Mouse (Mus musculus) hindbrain, embryonic 13.5 days (tissue): ENCODE measurements around the gene Uba7. TPM values are rescaled to one million over a fixed set of nuclear protein-coding genes. Genes with fewer than 3 reads are reported as not detected.
"Not testable (repeated sequence)": the region's sequence is repeated elsewhere in the genome, so short reads cannot be mapped to it uniquely, and the experiment has no call there.

Experiments
- ATAC-seq: fragments of 200-750 bp; cut with Nextera tagmentation; 2 replicates; pipeline ENCODE4 v1.8.0; 2017; ENCODE audit warnings: moderate TSS enrichment; ENCODE audit not compliant: low FRiP score
- H3K27ac ChIP-seq: fragments of 300-500 bp; sonication (generic); 2 replicates; pipeline ENCODE4 v1.5.1; 2015; ENCODE audit warnings: inconsistent platforms, mild to moderate bottlenecking, moderate library complexity
- H3K27me3 ChIP-seq: fragments of 300-500 bp; sonication (generic); 2 replicates; pipeline ENCODE4 v1.6.1; 2015; ENCODE audit warnings: mild to moderate bottlenecking, inconsistent platforms
- H3K36me3 ChIP-seq: fragments of 300-500 bp; sonication (generic); 2 replicates; pipeline ENCODE4 v1.6.1; 2015; ENCODE audit warnings: mild to moderate bottlenecking, inconsistent platforms
- H3K4me1 ChIP-seq: fragments of 300-500 bp; sonication (generic); replicated peaks from 2 replicates; pipeline ENCODE4 v1.6.1; 2015; ENCODE audit warnings: inconsistent platforms
- H3K4me2 ChIP-seq: fragments of 300-500 bp; sonication (generic); 2 replicates; pipeline ENCODE4 v1.6.1; 2015; ENCODE audit warnings: inconsistent platforms, mild to moderate bottlenecking, moderate library complexity
- H3K4me3 ChIP-seq: fragments of 300-500 bp; sonication (generic); 2 replicates; pipeline ENCODE4 v1.5.1; 2015; ENCODE audit warnings: mild to moderate bottlenecking, inconsistent platforms
- H3K9ac ChIP-seq: fragments of 300-500 bp; sonication (generic); 2 replicates; pipeline ENCODE4 v1.6.1; 2015; ENCODE audit warnings: mild to moderate bottlenecking, inconsistent platforms
- H3K9me3 ChIP-seq: fragments of 300-500 bp; sonication (generic); 2 replicates; pipeline ENCODE4 v1.6.1; 2016; ENCODE audit warnings: inconsistent platforms
- WGBS: fragments of 180-500 bp; shearing (Covaris S2); methylation state at CpG from one replicate; pipeline ENCODE4 v1.1.7; 2015; 5-methylcytosine and 5-hydroxymethylcytosine counted together
- polyA plus RNA-seq: library from polyadenylated mRNA; unstranded; fragments of >200 nt; fragmentation: Nextera tagmentation; extraction: Ambion mirVana; gene quantifications from 2 replicates; pipeline ENCODE4 v1.2.1, GENCODE M21; 2015

The Uba7 gene
- polyA plus RNA-seq, 1 experiment from 2014 or later = 4.8 TPM

DNA sequence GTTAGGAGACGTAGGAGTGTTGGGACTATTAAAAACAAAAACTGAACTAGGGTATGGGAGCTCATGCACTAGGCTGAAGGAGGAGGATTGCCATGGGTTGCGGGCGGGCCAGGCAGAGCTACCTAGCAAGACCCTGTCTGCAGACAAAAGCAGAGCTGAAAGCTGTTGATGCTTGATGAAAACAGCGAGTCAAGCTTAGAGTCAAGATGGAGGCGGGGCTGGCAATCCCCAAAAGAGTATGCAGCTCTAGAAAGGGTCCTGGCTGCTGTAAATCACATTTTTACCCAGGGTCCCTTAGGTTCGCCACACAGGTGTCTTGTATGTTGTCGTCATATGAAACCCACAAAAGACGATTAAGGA, 28.2 kb downstream of the Uba7 start:
- Histone ChIP-seq H3K4me1 (peaks cover 34% of the 10 kb centered on the region), H3K4me3 (peak overlapping the region; percentile 97)
- WGBS = 13% methylated on average over 8 of the region's 8 CpGs

DNA sequence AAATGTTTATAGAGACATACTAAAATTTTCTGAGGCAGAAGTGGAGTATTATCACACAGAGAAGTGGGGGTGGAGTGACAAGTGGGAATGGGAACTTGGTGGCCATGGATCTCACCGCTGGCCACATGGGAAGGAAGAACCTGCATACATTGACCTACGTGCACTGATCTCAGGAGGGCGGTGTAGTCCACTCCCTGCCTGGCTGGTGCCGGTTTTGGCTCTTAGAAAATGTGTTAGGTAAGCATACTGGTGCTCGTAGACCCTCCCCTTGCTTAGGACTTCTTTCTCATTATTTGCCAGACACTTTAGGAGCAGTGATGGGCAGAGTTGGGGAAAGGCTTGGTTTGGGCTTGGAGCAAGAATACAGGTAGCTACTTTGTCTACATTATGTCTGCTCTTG, 32.7 kb downstream of the Uba7 start:
- H3K27me3 ChIP-seq = no peaks in the 10 kb centered on the region
- H3K4me3 ChIP-seq = no peak overlapping the region
- peaks cover 7% of the 10 kb centered on the region for H3K36me3 ChIP-seq
- H3K4me2 ChIP-seq = no peak overlapping the region
- peaks cover 29% of the 10 kb centered on the region for H3K4me1 ChIP-seq
- H3K9ac ChIP-seq = no peak overlapping the region
- no peak overlapping the region for H3K27ac ChIP-seq
- ATAC-seq = no peak
- no peaks in the 10 kb centered on the region for H3K9me3 ChIP-seq
- WGBS = 87% methylated on average over 5 of the region's 5 CpGs

More for the DNA sequence above, 28.2 kb downstream of the Uba7 start:
- peak overlapping the region; percentile 98 for H3K9ac ChIP-seq
- H3K4me2 ChIP-seq = peak overlapping the region; percentile 81
- no peaks in the 10 kb centered on the region for H3K9me3 ChIP-seq
- no peaks in the 10 kb centered on the region for H3K36me3 ChIP-seq
- ATAC-seq = no peak
- H3K27me3 ChIP-seq = 0 out of 2 replicates have a peak, but pooled peaks cover 7% of the 10 kb centered on the region
- H3K27ac ChIP-seq = peak overlapping the region; percentile 97

DNA sequence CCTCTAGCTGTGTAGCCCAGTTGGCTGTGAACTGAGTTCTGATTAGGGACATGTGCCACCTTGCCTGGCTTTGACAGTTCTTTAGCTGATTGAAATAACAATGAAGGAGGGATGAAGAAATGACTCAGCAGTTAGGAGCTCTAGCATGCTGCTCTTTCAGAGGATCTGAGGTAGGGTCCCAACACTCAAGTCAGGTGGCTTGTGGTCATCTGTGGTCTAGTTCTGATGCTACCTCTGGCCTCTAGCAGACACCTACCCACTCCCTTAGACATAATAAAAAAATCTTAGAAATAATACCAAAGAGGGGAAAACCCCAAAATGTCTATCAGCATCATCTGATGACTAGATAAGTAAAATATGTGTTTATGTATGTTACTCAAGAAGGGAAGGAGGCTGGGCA, 35.1 kb downstream of the Uba7 start:
- ATAC-seq = no peak
- Histone ChIP-seq H3K27me3 (no peaks in the 10 kb centered on the region), H3K27ac (no peak overlapping the region)

DNA sequence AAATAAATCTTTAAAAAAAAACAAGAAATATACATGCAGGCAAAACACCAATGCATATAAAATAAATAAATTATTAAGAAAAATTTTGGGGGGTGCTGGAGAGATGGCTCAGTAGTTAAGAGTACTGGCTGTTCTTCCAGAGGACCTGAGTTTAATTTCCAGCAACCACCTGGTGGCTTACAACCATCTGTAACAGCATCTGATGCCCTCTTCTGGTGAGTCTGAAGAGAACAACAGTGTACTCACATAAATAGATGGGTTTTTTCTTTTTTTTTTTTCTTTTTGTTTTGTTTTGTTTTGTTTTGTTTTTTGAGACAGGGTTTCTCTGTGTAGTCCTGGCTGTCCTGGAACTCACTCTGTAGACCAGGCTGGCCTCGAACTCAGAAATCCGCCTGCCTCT, 38.3 kb downstream of the Uba7 start:
- not testable (repeated sequence) for ATAC-seq, H3K36me3 ChIP-seq, H3K4me3 ChIP-seq, H3K27ac ChIP-seq, H3K9ac ChIP-seq, H3K27me3 ChIP-seq, H3K4me2 ChIP-seq, H3K4me1 ChIP-seq, H3K9me3 ChIP-seq
- WGBS = 100% methylated on average over 2 of the region's 2 CpGs

More for the DNA sequence above, 35.1 kb downstream of the Uba7 start:
- H3K4me1 ChIP-seq = peaks cover 9% of the 10 kb centered on the region
- H3K4me2 ChIP-seq = no peak overlapping the region
- H3K4me3 ChIP-seq = no peak overlapping the region
- H3K9ac ChIP-seq = no peak overlapping the region
- no peaks in the 10 kb centered on the region for H3K9me3 ChIP-seq
- H3K36me3 ChIP-seq = peaks cover 8% of the 10 kb centered on the region

DNA sequence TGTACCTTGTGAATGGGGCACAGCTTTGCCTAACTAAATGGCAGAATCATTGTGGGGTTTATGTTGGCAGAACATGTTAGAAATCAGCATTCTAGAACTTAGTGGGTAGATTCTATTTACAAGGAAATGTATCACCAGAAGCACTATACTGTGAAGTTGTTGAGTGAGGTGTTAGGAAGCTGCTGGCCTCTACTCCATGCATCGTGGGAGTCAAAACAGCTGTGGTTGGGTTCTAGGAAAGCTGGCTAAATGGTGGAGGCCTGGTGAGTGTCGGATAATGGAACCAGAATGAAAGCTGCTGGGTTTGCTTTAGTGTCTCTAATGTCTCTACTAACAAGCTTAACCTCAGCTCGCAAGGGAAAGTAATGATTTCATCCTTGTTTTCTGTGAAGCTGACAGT, 41.8 kb downstream of the Uba7 start:
- Histone ChIP-seq H3K4me2 (no peak overlapping the region), H3K27ac (no peak overlapping the region), H3K4me3 (no peak overlapping the region), H3K4me1 (peaks cover 10% of the 10 kb centered on the region), H3K9me3 (no peaks in the 10 kb centered on the region), H3K27me3 (no peaks in the 10 kb centered on the region), H3K9ac (no peak overlapping the region), H3K36me3 (peaks cover 8% of the 10 kb centered on the region)
- 82% methylated on average over 3 of the region's 3 CpGs for WGBS
- no peak for ATAC-seq

DNA sequence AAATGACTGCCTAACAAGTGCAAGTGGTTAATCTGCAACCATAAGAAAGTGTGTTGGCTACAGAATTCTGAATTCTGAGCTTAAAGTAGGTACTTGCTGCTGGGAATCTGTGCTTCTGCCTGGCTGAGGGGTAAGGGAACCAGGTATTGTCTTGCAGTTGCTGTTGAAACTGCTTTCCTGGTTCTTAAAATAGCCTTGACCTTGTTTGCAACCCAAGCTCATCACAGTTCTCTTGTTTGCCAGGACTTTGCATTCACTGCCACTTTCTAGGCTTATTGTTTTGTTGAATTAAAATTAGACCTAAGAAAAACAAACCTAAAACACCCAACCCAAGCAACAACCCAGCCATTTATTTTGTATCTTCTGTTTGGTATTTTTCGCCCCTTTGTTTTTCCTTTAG, 45.4 kb downstream of the Uba7 start:
- H3K4me1 ChIP-seq = peaks cover 10% of the 10 kb centered on the region
- H3K4me3 ChIP-seq = no peak overlapping the region
- 98% methylated on average over 1 of the region's 1 CpGs for WGBS
- no peak overlapping the region for H3K4me2 ChIP-seq
- ATAC-seq = no peak
- no peaks in the 10 kb centered on the region for H3K27me3 ChIP-seq
- no peaks in the 10 kb centered on the region for H3K9me3 ChIP-seq
- H3K36me3 ChIP-seq = peaks cover 21% of the 10 kb centered on the region
- H3K27ac ChIP-seq = no peak overlapping the region
- H3K9ac ChIP-seq = no peak overlapping the region

DNA sequence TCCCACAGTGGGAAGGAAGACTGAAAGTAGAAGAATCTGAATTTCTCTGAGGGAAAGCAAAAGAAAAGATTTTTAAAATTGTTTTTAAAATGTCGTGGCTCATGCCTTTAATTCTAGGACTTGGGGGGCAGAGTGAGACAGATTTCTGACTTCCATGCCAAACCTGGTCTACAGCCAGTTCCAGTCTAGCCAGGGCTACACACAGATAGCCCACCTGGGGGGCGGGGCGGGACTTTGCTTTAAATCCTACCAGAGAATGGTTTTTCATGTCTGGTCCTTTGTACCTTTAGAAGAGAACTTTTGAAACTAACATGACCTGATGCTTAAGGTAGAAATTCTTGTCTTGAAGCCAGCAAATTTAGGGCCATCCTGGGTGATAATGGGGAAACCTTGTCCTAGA, 47.9 kb downstream of the Uba7 start:
- Histone ChIP-seq H3K9me3 (no peaks in the 10 kb centered on the region), H3K4me1 (peaks cover 10% of the 10 kb centered on the region), H3K36me3 (peaks cover 40% of the 10 kb centered on the region), H3K4me3 (no peak overlapping the region), H3K27ac (no peak overlapping the region), H3K4me2 (no peak overlapping the region), H3K9ac (no peak overlapping the region), H3K27me3 (no peaks in the 10 kb centered on the region)
- ATAC-seq = no peak
- 88% methylated on average over 3 of the region's 3 CpGs for WGBS

DNA sequence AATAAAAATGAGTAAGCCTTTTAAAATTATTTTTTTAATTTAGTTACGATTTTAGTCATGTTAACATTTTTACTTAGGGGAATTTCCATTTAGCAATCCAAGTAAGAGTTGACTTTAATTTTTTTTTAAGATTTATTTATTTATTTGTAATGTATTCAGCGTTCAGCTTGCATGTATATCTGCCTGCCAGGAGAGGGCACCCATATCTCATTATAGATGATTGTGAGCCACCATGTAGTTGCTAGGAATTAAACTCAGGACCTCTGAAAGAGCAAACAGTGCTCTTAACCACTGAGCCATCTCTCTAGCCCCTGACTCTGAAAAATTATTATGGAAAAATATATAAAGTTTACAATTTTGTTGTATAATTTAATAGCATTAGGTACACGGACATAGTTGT, 51.3 kb downstream of the Uba7 start:
- WGBS = 91% methylated on average over 3 of the region's 3 CpGs
- Histone ChIP-seq H3K4me3 (no peak overlapping the region), H3K9me3 (no peaks in the 10 kb centered on the region), H3K27ac (no peak overlapping the region), H3K27me3 (no peaks in the 10 kb centered on the region), H3K36me3 (peaks cover 49% of the 10 kb centered on the region), H3K4me1 (no peaks in the 10 kb centered on the region), H3K9ac (no peak overlapping the region), H3K4me2 (no peak overlapping the region)
- ATAC-seq = no peak

DNA sequence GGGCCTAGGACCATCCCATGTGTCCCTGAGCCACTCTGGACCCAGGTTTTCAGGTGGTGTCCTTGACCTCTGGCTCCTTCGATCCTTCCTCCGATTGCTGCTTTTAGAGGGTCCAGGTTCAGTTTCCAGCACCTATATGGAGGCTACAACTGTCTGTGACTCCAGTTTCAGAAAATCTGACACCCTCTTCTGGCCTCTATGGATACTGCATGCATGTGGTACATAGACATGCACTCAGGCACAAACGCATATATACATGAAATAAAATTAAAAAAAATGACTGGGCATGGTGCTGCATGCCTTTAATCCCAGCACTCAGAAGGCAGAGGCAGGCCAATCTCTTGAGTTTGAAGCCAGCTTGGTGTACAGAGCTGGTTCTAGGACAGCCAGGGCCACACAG, 52.6 kb downstream of the Uba7 start:
- no peaks in the 10 kb centered on the region for H3K4me1 ChIP-seq
- ATAC-seq = no peak
- 97% methylated on average over 3 of the region's 3 CpGs for WGBS
- H3K27ac ChIP-seq = no peak overlapping the region
- H3K27me3 ChIP-seq = no peaks in the 10 kb centered on the region
- H3K9ac ChIP-seq = no peak overlapping the region
- no peaks in the 10 kb centered on the region for H3K9me3 ChIP-seq
- H3K36me3 ChIP-seq = peaks cover 58% of the 10 kb centered on the region
- H3K4me3 ChIP-seq = no peak overlapping the region
- no peak overlapping the region for H3K4me2 ChIP-seq

DNA sequence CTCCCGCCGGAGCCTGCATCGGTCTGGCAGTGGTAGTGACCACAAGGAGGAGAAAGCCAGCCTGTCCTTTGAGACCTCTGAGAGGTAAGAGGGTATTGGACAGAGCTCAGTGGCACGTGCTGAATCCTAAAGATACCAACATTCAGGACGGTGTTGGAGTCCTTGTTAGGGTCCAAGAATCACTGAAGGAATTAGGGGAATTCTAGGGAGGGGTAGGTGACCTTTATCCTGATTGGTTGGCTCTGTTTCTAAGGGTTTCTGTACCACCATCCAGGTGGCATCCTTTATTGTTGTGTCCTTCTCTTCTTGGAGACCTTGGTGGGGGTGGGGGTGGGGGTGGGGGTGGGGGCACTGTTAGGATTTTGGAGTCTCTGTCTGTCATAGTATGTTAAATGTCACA, 56.8 kb downstream of the Uba7 start:
- no peak overlapping the region for H3K4me2 ChIP-seq
- no peaks in the 10 kb centered on the region for H3K4me1 ChIP-seq
- H3K27ac ChIP-seq = no peak overlapping the region
- no peak overlapping the region for H3K4me3 ChIP-seq
- no peaks in the 10 kb centered on the region for H3K27me3 ChIP-seq
- H3K36me3 ChIP-seq = peaks cover 56% of the 10 kb centered on the region
- no peaks in the 10 kb centered on the region for H3K9me3 ChIP-seq
- no peak overlapping the region for H3K9ac ChIP-seq
- no peak for ATAC-seq
- WGBS = 94% methylated on average over 5 of the region's 5 CpGs

Other genes with a start within 250 kb of the Uba7 start
- gene Rbm5, start 204.5 kb upstream of the Uba7 start, polyA plus RNA-seq = 277 and 286 TPM in 2 replicates
- gene Rbm6, start 102.3 kb upstream of the Uba7 start, polyA plus RNA-seq = 121 and 122 TPM in 2 replicates
- 25.2 and 25.5 TPM in 2 replicates for gene Mon1a, start 87.4 kb upstream of the Uba7 start, polyA plus RNA-seq
- gene Mst1r, start 68.6 kb upstream of the Uba7 start, polyA plus RNA-seq = 1.8 and 2.1 TPM in 2 replicates
- gene Actl11, start 47.0 kb upstream of the Uba7 start, polyA plus RNA-seq = not detected in 2 replicates
- 12.4 and 13.3 TPM in 2 replicates for gene Camkv, start 39.8 kb upstream of the Uba7 start, polyA plus RNA-seq
- 7.7 and 9.5 TPM in 2 replicates for gene Traip, start 25.4 kb upstream of the Uba7 start, polyA plus RNA-seq
- 1.1 and 1.4 TPM in 2 replicates for gene Gm20661, start 7.6 kb downstream of the Uba7 start, polyA plus RNA-seq
- 20.2 and 21.3 TPM in 2 replicates for gene Inka1, start 10.4 kb downstream of the Uba7 start, polyA plus RNA-seq
- 2.0 and 2.6 TPM in 2 replicates for gene Cdhr4, start 17.0 kb downstream of the Uba7 start, polyA plus RNA-seq
- gene Gm20662, start 20.8 kb downstream of the Uba7 start, polyA plus RNA-seq = 0.60 and 0.79 TPM in 2 replicates
- gene Ip6k1, start 27.0 kb downstream of the Uba7 start, polyA plus RNA-seq = 103 and 107 TPM in 2 replicates
- gene Gmppb, start 73.7 kb downstream of the Uba7 start, polyA plus RNA-seq = 20.1 and 21.1 TPM in 2 replicates
- 3.1 and 3.4 TPM in 2 replicates for gene Amigo3, start 77.7 kb downstream of the Uba7 start, polyA plus RNA-seq
- gene Mst1, start 104.9 kb downstream of the Uba7 start, polyA plus RNA-seq = not detected in 2 replicates
- 42.8 and 43.1 TPM in 2 replicates for gene Rnf123, start 107.8 kb downstream of the Uba7 start, polyA plus RNA-seq
- 57.7 and 57.8 TPM in 2 replicates for gene Apeh, start 119.1 kb downstream of the Uba7 start, polyA plus RNA-seq
- gene Bsn, start 214.9 kb downstream of the Uba7 start, polyA plus RNA-seq = 8.3 and 8.7 TPM in 2 replicates